Mouse (Mus musculus) ES-Bruce4 (cell line): ENCODE data around the gene Tm4sf20.

Experiments
- CTCF ChIP-seq: IDR thresholded peaks from one replicate; pipeline ENCODE4 v1.8.1; 2011; ENCODE audit warnings: low read depth, low read length
- EP300 ChIP-seq: IDR thresholded peaks from 2 replicates; pipeline ENCODE4 v1.6.1; 2011; ENCODE audit warnings: low read depth, low read length; ENCODE audit not compliant: insufficient read depth
- POLR2A ChIP-seq: IDR thresholded peaks from one replicate; pipeline ENCODE4 v1.8.1; 2011; ENCODE audit warnings: low read length; ENCODE audit not compliant: insufficient read depth

GRCm38 (mm10) chr1:82773208-82773607, 4.9 kb upstream of the Tm4sf20 start:
- TF ChIP-seq CTCF, result peak; percentile 26
- TF ChIP-seq POLR2A, result no peak
- no peak for TF ChIP-seq EP300
